Mouse (Mus musculus): ENCODE data around the gene Gm44511.
"Not testable (repeated sequence)": the region's sequence is repeated elsewhere in the genome, so short reads cannot be mapped to it uniquely, and the experiment has no call there.

Gene Gm44511

GRCm38 (mm10) chr6:128762892-128763670 lies 63.0 kb downstream of the Gm44511 start:
- DNase-seq (ENCODE audit: low read depth, low spot score), result peak; percentile 10

- no peak for DNase-seq (ENCODE audit: low read depth, low spot score)
Measured at GRCm38 (mm10) chr6:128761144-128761540, 65.0 kb downstream of the Gm44511 start.

DNA sequence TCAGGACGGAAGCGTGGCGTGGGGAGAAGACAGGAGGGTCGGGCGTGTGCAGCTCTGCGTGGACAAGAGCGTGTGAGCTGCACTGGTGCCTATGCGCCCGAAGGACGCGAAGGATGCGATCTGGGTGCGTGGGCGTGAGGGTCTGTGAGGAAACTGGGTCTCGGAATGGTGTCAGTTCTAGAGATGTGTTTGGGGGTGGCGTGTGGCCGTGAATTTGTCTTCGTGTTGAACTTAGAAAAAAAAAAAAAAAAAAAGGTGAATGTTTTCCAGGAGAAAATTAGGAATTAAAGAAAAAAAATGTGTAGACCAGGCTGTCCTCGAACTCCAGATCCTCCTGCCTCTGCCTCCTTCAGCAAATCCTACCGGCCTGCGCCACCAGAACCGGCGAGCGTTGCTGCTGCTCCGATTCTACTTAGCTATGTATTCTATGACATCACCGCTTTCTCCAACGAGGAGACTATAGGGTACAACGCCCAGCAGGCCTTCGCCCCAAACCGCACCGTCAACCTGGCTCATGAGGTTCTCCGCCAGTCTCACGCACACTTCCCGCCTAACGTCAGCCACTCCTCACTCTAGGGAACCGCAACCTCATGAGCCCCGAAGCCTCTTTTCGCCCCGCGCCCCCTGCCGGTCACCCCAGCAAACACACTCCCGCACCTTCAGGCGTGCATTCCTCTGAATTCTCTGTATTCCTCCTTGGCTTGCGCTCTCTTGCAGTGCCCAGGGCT lies 65.5 kb downstream of the Gm44511 start:
- peak; percentile 90 for DNase-seq (ENCODE audit: low read depth, low spot score)

DNA sequence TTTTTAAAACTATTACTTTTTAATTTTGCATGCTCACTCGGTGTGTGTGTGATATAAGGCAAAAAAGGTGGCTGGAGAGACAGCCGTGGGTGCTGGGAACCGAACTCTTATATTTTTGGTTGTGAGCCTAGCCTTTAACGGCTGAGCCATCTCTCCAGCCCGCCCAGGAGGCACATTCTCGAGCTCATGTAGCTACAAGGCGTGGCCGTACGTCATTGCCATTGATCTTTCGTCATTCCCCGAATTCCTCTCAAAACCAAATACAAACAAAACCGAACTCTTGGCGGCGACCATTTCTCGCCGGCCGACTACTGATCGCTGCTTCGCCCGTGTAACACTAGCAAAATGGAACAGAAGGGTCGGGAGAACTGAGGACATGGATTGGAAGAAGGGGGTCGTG lies 66.1 kb downstream of the Gm44511 start:
- DNase-seq (ENCODE audit: low read depth, low spot score), result peak; percentile 93

DNA sequence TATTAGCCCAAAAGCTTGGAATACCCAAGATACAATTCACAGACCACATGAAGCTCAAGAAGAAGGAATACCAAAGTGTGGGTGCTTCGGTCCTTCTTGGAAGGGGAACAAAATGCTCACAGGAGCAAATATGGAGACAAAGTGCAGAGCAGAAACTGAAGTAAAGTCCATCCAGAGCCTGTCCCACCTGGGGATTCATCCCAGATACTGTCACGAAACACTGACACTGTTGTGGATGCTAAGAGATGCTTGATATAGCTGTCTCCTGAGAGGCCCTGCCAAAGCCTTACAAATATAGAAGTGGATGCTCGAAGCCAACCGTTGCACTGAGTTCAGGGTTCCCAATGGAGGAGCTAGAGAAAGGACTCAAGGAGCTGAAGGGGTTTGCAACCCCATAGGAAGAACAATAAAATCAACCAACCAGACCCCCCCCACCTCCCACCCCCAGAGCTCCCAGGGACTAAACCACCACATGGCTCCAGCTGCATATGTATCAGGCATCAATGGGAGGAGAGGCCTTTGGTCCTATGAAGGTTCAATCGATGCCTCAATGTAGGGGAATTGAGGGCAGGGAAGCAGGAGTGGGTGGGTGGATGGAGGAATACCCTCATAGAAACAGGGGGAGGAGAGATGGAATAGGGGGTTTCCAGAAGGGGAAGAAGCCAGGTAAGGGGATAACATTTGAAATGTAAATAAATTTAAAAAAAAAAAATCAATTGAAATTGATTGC lies 66.7 kb downstream of the Gm44511 start:
- no peak for DNase-seq (ENCODE audit: low read depth, low spot score)

GRCm38 (mm10) chr6:128755402-128755763 lies 70.7 kb downstream of the Gm44511 start:
- not testable (repeated sequence) for DNase-seq (ENCODE audit: low read depth, low spot score)

DNA sequence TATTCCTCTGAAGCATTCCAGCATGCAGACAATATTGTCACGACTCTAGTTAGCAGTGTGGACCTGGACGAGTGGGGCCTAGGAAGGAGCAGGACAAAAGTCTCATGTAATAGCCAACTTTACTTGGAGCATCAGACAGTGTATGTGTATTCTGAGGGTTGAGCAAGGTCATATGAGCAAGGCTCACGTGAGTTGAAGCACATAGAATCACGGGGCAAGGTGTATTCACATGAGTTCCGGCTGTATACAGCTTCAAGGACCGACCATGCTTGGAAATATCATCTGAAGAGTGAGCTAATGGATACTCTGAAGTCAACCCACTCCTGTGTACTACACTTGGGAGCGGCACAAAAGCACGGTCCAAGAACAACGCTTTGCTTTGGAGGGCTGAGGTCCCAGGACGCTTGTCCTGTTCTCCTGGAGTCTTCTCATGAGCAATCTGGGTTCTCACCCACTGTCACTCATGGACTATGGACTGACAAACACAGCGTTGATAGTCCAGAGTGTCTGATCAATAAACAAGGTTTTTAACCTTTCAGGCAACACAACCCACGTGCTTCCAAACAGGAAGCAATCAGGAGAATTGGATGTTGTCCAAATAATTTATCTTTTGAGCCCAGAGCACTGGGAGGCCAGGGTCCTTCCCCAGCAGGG lies 71.2 kb downstream of the Gm44511 start:
- DNase-seq (ENCODE audit: low read depth, low spot score), result not testable (repeated sequence)

- not testable (repeated sequence) for DNase-seq (ENCODE audit: low read depth, low spot score)
Measured at GRCm38 (mm10) chr6:128754265-128754664, 71.8 kb downstream of the Gm44511 start.

DNA sequence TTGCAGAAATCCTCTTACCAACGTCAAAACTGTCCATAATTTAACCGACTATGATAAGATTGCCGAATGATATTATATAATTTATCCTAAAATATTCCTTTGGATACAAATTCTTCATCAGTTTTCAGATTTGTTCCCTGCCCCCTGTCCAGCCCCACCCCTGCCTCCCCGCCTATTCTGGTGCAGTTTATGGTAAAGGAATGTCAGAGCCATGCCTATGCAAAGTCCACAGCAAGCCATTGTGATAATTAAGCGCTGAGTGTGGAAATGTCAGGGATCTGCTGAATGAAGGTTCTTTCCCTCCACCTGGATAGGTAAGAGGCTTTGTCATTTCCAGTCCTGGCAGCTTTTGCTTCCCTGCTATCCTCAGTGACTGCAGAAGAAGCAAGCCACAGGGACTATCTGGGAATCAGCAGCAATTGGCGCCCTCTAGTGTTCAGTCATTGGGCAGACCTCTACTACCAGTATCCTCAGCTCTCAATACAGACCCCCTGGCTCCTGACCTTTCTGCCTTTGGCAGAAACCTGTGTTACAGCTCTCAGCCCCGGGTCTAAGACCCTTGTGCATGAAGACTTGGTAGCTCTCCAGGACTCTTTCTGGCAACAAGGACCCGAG lies 72.4 kb downstream of the Gm44511 start:
- peak; percentile 89 for DNase-seq (ENCODE audit: low read depth, low spot score)

DNA sequence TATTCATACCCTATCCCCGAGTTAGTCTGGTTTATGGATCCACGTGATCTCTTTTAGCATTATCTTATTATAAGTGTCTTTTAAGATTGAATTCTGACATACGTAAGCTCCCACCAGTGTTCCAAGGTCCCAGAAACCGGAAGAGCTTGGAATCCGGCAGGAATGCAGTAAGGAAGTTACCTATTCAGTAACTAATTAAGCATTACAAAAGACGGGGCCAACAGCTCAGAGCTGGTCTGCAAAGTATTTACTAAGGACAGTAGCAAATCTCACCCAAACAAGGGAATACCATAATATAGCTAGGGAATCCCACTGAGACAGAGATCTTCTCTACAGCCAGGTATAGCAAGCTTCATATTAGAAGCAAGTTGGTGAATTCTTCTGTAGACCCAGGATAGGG lies 79.1 kb downstream of the Gm44511 start:
- DNase-seq (ENCODE audit: low read depth, low spot score), result peak; percentile 86

DNA sequence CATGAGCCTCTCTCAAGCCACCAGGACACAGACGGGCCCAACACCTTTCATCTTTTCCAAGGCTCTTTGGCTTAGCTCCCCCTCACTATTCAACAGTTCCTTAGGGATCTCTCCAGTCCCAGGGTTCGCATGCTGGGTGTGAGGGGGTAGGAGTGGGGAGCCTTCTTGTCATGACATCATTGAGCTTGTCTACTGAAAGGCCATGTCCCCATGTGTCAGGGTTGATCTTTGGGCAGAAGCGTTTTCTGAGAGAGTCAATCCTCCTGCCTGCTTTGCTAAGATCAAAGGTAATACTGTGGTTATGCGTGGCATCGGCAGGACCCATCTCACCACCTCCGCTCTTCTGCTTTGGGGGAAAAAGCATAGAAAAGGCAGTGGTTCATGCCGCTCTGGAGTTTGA lies 88.7 kb downstream of the Gm44511 start:
- no peak for DNase-seq (ENCODE audit: low read depth, low spot score)

DNA sequence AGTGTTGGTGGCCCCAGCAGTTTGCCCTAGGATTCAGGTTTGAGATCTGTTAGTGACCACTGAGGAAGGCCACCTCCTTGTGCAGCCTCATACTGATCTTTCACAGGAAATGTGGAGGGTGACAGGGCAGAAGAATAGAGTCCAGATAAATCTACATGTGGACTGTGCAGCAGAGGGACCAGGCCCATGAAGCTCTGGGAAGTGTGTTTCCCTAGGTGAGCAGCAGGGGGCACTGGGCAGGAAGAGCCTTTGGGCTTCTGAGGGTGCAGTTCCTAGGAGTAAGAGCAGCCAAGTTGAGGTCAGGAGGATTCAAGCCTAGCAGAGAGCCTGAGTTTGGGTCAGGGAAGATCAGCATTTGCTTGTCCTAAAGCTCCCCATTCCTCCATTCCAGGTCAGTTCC lies 90.0 kb downstream of the Gm44511 start:
- DNase-seq (ENCODE audit: low read depth, low spot score), result peak; percentile 17

GRCm38 (mm10) chr6:128734896-128735295 lies 91.2 kb downstream of the Gm44511 start:
- DNase-seq (ENCODE audit: low read depth, low spot score), result peak; percentile 56

DNA sequence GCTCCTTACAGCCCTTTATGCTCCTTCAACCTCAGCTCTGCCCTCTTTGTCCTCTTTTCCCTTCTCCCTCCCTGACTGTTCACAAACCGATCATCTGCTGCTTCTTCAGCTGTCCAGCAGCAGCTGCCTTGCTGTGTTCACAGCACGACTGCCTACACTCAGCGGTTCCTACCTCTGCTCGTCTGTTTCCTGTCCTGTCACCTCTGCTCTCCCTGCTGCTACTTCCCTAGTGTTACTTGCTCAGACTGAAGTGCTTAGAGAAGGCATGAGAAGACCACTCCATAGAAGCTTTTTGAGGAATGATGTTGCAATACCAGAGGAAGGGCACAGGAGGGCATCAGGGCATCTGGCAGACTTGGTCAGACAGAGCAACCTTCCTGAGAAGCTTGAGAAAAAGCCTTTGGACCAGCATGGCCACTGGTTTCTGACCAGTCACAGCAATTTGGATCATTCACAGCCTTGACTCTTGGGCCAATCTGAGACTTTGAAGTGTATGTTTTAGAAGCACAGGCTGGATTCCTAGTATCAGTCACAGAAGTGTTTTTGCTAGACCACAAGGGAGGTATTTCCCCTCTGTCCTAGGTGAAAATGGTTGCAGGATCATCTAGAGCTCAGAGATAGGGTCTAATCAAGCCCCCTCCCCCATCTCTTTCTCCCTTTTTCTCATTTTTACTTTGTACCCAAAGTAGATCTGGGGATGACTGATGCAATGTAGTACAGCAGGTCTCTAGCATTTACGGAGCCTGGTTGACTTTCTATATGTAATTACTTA lies 92.0 kb downstream of the Gm44511 start:
- no peak for DNase-seq (ENCODE audit: low read depth, low spot score)

DNA sequence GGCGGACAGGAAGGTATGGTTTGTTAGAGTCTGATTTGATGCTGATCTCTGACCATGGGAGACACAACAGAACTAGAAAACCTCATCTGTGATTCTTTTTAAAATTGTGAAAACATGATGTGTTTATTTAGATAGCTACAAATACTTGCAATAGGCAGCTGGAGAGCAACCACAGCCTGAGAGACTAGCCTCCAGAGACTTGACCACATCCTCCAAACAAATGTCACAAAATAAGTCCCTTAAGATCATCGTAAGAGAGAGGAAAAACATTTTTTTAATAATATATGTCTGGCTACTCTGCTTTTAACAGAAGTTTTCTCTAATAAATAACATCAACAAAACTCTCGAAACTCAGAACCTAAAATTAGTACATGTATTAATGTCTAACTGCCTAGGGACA lies 94.1 kb downstream of the Gm44511 start:
- DNase-seq (ENCODE audit: low read depth, low spot score), result no peak
